Mouse (Mus musculus) brain, adult 2 months (tissue): Measurements from ENCODE around the gene Itgb6.
A peak's percentile ranks its signal among the peaks of the same experiment; 100 is the strongest.

Source experiments
- DNase-seq: peaks from one replicate; pipeline ENCODE4 v3.0.0; 2011; ENCODE audit warnings: low read depth, low spot score

The Itgb6 gene

DNA sequence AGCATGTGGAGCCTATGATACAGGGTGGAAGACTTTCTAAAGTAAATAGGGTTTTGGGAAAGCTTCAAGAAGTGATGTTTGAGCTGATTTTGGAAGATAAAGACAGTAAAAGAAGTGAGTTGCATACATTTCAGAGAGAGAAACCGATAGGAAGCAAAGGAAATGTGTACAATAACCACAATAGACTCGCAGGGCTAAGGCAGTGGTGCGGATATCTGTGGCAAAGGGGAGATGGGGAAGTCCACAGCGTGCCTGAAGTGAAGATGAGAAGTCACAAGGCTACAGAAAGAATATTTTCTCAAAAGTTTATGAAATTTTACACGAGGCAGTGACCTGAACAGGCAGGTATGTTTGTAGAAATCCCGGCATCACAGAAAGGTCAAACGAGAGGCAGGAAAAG, 100.3 kb downstream of the Itgb6 start:
- DNase-seq: no peak

DNA sequence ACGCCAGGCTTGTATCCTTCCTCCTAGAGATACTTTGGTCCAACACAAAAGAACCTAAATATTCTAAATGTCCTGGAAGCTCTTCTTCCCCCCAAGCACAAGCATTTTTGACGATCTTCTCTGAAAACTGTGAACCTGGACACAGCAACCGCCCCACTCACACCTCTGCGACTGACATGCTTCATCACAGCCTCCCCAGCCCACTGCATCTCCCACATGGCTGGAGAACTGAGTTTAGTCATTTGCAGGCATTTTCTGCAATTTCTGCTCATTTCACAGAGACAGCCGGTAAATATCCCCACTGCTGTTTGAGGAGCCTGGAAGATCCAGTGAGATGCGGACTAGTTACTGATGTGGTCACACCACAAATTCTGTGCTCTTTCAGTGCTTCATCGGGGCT, 107.7 kb downstream of the Itgb6 start:
- DNase-seq: peak; percentile 43

DNA sequence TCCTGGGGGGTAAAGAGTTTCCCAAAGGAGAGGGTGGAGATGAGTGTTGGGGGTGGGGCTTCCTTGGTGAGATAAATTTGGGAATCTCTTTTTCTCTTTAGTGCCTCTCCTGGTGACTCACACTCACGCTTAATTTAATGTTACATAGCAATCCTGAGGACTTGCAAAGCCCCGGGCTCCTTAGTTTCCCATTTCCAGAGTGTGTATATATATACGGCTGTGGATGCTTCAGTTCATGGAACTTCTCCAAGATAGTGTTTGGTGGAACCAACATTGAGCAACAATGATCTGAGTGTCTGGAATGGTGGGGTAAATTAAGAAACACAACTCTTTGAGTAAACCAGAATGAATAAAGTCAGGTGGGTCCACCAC, 108.6 kb downstream of the Itgb6 start:
- peak; percentile 39 for DNase-seq

DNA sequence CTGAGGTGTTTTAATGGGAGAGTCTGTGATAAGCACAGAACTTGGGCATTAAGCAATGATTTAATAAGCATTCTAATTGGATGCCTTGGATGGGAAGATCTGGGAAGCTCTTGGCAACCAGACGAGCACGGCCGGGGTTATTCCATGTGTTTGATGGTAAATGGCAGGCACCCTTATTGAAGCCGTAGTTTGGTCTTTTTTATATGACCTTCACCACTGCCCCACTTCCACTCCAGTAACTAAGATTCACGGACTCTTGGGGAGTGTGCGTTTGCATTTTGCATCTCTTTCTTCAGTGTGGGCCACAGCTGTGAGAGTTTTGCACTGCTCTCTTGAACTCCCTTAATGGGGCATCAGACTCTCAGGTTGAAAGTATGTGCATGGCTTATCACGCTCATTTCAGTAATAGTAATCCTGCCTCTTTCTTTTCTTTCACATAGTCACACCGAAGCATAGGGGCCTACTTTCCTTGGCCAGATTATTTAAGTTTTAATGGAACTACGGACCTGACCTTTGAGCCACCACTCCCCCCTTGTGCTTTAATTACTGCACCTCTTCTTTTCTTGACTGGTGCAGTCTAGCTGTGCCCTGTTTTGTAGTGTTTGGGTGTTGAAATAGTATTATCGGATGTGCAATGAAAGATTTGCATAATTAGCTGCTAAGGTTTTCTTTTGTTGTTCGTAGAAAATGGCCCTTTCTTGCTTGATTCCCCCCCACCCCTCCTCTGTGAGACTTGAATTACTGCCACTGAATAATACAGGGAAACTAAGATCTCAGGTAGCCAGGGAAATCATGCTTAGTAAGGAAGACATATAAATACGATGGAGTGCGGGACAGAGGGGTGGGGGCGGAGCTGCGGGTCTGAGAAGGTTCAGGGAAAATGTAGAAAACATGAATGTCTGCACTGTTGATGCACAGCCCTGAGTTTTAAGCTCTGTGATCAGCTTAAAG, 109.3 kb downstream of the Itgb6 start:
- no peak for DNase-seq

DNA sequence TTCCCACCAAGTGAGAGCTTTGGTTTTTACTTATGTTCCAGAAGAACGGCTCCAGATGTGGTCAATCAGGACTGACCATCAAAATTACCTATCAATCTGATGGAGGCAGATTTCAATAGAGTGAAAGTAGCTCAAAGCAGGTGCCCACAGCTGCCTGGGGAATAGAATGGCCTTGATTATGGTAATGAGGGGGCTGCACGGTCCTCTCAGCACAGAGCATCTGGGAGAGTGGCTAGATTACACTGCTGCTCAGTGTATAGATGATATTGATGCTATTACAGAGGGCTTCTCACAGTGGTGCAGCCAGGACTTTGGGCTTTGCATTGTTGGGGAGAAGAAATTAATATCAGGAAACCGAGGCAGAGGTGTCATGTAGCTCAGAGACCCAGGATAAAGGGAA, 110.8 kb downstream of the Itgb6 start:
- no peak for DNase-seq

DNA sequence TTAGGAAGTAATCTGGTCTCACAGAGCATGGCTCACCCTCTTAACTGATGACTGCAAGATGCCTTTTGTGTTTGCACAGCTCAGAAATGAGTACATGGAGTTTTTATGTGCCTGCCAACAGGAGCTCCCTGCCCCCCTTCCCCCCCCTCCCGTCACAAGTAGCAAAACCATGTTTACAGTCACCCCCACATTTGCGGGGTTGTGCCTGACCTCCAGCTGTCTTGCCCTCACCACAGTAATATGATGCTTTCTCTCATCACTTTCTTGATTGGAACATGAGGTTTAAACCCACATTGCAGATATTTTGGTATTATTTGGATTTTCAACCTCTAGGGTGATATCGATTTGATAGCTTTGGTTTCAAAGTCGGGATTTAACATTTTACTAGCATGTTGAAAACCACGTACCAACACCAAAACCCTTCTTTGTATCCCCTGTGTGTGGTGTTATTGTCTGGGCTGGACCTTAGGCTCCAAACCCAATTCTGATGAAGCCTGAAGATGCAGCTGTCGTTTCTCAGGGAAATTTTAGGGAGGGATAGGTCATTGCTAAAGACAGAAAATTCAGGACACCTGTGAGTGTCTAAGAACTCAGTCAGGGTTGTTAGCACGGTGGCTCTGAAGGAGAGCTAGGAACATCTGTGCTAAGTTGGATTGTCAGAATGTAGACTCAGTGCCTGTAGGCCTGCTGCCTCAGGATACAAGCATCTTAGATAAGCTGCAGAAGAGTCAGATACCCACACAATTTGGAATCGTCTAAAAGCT, 112.8 kb downstream of the Itgb6 start:
- no peak for DNase-seq

DNA sequence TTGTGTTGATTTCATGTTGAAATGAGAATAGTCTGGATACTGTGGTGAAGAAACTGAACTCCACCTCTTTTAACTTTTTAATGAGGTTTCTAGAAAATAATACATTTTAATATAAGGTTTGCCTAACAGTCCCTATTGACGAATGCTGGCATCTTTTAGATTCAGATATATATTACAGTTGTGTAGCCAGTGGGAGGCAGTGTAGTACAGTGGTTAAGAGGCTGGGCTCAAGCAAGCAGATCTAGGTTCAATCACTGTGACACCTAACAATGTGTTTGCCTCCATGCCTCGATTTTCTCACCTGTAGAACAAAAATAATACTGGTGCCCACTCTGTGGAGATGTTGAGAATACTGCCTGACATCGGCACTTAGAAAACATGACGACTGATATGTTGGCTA, 114.5 kb downstream of the Itgb6 start:
- no peak for DNase-seq

DNA sequence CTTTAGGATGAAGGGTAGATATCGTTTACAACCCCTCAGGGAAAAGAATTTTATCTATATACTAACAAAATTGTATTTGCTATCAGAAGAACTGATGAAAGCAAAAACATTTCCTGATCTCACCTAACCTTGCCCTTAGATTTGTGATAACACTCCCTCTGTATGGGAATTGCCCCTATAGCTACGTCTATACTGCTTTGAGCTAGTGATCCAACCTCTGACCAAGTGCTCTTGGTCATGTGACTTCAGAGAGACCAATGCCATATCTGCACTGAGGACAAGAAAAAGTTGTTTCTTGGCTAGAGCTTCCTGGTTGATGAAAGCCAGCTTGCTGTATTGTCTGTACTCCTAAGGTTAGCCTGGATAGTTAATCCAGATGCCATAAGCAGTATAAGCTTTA, 121.1 kb downstream of the Itgb6 start:
- no peak for DNase-seq

DNA sequence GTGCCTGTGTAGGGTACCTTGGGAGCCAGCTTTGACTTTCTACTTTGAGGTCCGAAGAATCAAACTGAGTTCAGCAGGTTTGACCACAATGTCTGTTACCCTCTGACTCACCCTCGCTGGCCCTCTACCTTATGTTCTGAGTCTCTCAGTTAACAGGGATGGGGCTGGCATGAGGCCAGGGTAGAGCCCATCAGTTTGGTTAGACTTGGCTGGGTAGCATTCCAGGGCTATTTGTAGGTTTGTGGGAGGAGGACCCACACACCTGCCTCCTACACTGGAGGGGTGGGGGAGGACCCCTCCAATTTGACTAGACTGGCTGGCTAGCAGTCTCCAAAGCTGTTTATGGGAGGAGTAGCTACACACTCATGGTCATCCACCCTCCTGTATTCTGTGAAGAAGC, 121.6 kb downstream of the Itgb6 start:
- no peak for DNase-seq

DNA sequence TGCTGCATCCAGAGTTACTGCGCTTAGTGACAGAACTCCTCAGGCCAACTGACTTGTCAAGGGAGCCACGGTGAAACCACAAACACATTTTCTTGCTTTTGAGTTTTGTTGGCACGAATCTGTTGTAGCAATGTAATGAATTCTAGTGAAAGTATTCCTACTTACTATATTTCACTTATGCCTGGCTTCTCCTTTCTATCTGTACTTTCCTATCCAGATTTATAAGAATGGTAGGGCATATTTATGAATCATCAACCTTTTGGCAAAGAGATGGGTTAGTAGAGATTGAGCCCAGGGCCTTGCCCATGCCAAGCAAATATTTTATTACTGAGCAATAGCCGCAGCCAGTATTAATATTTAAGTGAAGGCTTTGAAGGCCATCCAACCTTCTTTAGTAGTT, 139.0 kb downstream of the Itgb6 start:
- no peak for DNase-seq

DNA sequence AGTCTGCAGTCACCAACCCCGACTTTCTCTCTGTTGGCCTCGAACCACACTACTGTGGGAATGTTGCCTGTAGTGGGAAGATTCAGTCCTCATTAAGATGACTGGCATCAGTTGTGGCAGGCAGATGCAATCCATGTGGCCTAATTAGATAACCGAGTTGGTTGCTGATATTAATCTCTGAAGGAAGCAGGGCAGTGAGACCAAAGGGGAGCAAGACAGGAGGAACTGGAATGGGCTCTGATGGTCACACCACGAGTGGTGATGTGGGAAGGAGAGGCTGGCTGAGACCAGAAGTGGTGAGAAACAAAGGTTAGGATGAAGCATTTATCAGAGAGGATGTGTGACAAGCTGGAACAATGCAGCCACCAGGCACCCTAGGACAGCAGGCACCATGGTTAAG, 167.9 kb downstream of the Itgb6 start:
- no peak for DNase-seq

DNA sequence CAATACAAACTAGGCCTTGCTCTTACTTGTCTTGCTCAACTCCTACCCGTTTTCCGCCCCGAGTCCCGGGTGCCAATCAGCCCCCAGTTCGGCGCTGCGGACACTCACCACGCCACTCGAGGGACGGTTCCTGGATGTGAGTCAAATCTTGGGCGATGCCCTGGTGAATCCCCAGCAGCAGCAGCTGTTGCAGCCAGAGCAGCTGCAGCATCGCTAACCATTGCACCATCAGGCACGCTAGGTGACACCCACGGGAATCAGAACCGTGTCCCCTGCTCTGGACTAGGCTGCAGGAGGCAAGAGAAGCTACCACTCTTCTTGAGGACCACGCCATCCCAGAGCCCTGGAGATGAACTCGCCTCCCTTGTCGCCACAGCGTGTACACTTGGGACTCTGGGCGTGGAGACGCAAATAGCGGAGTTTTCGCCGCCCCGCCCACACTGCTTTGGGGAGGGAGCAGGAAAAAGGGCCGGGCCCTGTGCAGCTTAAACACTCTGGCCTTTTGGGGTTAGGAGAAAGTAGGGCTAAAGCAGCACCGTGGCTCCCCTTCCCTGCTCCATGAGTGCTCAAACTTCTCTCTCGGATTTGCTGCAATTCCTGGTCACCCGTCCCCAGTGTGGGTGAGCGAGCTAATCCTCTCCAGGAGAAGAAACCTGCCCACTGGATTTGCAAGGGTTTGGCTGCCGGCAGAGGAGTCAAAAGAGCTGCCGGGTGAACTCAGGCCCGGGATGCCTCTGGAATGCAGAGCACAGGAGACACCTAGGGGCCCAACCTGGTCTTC, 169.4 kb downstream of the Itgb6 start, which contains the start of gene Pla2r1:
Gene Pla2r1 (minus strand): TSS at position 407 of the 781 bp plus-strand sequence.
- peak; percentile 31 for DNase-seq

DNA sequence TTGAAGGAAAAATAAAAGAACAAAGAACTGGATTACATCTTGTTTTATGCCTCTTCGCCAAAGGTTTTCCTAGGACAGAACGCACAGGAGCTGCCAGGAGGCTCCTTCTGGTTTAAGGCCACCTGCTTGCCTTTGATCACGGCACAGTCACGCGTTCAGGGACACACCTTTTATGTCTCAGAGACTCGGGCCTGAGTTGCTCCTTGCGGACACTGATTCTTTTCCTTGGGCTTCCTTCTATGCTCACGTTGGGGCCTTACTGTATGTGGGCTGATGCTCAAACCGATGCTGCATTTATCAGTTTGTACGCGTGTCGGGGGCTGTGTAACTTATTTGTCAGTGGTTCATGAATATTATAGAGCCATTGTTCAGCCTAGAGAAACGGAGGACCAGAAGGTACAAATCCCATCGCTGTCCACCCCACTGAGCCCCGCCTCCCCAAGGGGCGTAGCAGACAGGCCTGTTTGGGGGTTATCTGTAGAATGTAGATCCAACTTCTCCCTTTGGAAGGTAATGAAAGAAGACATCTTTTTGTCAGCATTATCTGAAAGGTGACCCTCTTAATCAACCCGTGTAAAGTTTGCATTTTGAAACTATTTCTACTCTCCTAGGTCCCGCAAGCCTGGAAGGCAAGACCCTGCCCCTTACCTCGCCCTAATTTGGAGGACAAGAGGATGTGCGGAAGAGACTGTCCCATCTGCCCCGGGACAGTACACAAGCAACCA, 170.1 kb downstream of the Itgb6 start:
- DNase-seq: no peak

DNA sequence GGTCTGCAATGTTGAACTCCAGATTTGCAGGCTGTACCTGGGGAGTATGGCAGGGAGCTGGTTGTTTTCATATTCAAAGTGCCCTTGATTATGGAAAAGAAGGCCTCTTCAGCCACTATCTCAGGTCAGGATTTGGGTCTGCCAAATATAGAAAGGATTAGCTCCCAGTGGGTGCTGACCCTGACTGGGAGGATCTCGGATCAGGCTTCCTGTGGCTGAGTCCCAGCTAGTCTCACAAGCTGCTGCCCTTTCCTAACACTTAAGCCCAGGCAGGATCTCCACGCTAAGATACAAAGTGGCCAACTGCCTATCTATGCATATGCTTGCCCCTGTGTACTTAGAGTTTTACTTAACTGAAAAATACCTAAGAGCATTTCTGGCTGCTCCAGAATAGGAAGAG, 170.8 kb downstream of the Itgb6 start:
- DNase-seq: peak; percentile 47

DNA sequence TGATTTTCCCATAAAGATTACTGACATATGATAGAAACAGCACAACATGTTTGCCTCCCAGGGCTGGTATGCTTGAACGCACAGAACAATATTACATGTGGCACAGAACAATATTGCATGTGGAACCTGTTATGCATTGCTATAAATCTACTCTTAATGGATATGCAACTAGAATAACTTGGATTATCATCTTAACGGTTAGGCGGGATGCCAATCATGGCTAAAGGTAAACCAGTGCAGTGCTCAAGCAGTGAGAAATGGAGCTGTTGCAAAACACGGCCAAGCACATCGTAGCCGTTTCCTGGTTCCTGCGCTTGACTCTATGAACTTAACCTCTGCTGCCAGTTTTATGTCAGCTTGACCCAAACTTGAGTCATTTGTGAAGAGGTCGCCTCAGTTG, 171.9 kb downstream of the Itgb6 start:
- DNase-seq: no peak

DNA sequence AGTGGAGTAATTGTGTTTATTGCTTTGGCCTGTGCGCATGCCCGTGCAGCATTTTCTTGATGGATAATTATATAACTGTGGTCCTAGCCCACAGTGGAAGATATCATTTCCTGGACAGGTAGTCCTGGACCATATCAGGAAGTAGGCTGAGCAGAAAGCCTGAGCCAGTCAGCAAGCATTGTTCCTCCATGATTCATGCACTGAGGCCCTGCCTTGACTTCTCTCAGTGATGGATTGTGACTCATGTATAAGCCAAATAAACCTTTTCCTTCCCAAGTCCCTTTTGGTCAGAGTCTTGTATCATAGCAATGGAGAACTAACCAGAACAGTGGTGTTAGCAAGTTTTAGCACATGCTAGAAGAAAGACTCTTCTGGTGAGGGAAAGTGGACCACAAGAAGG, 172.6 kb downstream of the Itgb6 start:
- DNase-seq: no peak
